Mouse (Mus musculus) heart, embryonic 10.5 days (tissue): ENCODE results near the gene Sp100. TPM values are rescaled to one million over a fixed set of nuclear protein-coding genes. Genes with fewer than 3 reads are reported as not detected.
"Not testable (repeated sequence)": the region's sequence is repeated elsewhere in the genome, so short reads cannot be mapped to it uniquely, and the experiment has no call there.

Source experiments
- DNase-seq: peaks from one replicate; pipeline ENCODE4 v3.0.0-alpha.2; 2017; ENCODE audit warnings: low spot score
- H3K27ac ChIP-seq: fragments of 300-500 bp; sonication (generic); 2 replicates; pipeline ENCODE4 v1.5.1; 2016; ENCODE audit warnings: mild to moderate bottlenecking
- H3K27me3 ChIP-seq: fragments of 300-500 bp; sonication (generic); 2 replicates; pipeline ENCODE4 v1.6.1; 2016; ENCODE audit warnings: mild to moderate bottlenecking; ENCODE audit not compliant: poor library complexity, insufficient read depth, severe bottlenecking
- H3K36me3 ChIP-seq: fragments of 300-500 bp; sonication (generic); 2 replicates; pipeline ENCODE4 v1.6.1; 2016; ENCODE audit warnings: mild to moderate bottlenecking, moderate library complexity
- H3K4me1 ChIP-seq: fragments of 300-500 bp; sonication (generic); 2 replicates; pipeline ENCODE4 v1.6.1; 2016; ENCODE audit warnings: mild to moderate bottlenecking
- H3K4me3 ChIP-seq: fragments of 300-500 bp; sonication (generic); 2 replicates; pipeline ENCODE4 v1.5.1; 2016; ENCODE audit warnings: mild to moderate bottlenecking, moderate library complexity
- H3K9me3 ChIP-seq: fragments of 300-500 bp; sonication (generic); 2 replicates; pipeline ENCODE4 v1.6.1; 2016; ENCODE audit warnings: mild to moderate bottlenecking, moderate library complexity
- WGBS: fragments of 180-500 bp; shearing (Covaris S2); methylation state at CpG from one replicate; pipeline ENCODE4 v1.1.7; 2016; 5-methylcytosine and 5-hydroxymethylcytosine counted together
- polyA plus RNA-seq: library from polyadenylated mRNA; unstranded; fragments of >200 nt; fragmentation: Nextera tagmentation; extraction: Ambion mirVana; gene quantifications from 2 replicates; pipeline ENCODE4 v1.2.1, GENCODE M21; 2016

Gene Sp100
- polyA plus RNA-seq, result 0.46 and 0.63 TPM in 2 replicates

- H3K9me3 ChIP-seq, H3K27me3 ChIP-seq, H3K4me3 ChIP-seq, H3K27ac ChIP-seq, H3K4me1 ChIP-seq, H3K36me3 ChIP-seq: not testable (repeated sequence)
- peak; percentile 36 for DNase-seq
- WGBS, result 47% methylated on average over 6 of the region's 6 CpGs
Measured at GRCm38 (mm10) chr1:85649881-85650280, at the start of gene Sp100. TSS of gene Sp100 (plus strand) at chr1:85649988.

GRCm38 (mm10) chr1:85600078-85600477, 49.7 kb upstream of the Sp100 start, which contains the start of gene Sp140:
TSS of gene Sp140 (plus strand) at chr1:85600378.
- H3K27ac ChIP-seq, H3K27me3 ChIP-seq, H3K36me3 ChIP-seq, H3K4me1 ChIP-seq, H3K4me3 ChIP-seq, DNase-seq, H3K9me3 ChIP-seq: not testable (repeated sequence)
- WGBS, result 60% methylated on average over 1 of the region's 5 CpGs

GRCm38 (mm10) chr1:85600794-85601193, 49.0 kb upstream of the Sp100 start:
- not testable (repeated sequence) for H3K27me3 ChIP-seq, H3K27ac ChIP-seq, H3K9me3 ChIP-seq, H3K4me1 ChIP-seq, DNase-seq, H3K36me3 ChIP-seq, H3K4me3 ChIP-seq
- WGBS, result 51% methylated on average over 4 of the region's 4 CpGs

GRCm38 (mm10) chr1:85604341-85604740, 45.4 kb upstream of the Sp100 start:
- 75% methylated on average over 1 of the region's 1 CpGs for WGBS
- not testable (repeated sequence) for H3K27ac ChIP-seq, H3K9me3 ChIP-seq, H3K27me3 ChIP-seq, H3K4me1 ChIP-seq, H3K4me3 ChIP-seq, DNase-seq, H3K36me3 ChIP-seq

- H3K9me3 ChIP-seq, DNase-seq, H3K4me3 ChIP-seq, H3K27me3 ChIP-seq, H3K27ac ChIP-seq, H3K4me1 ChIP-seq, H3K36me3 ChIP-seq: not testable (repeated sequence)
- WGBS, result 69% methylated on average over 3 of the region's 4 CpGs
Measured at GRCm38 (mm10) chr1:85608361-85608760, 41.4 kb upstream of the Sp100 start.

GRCm38 (mm10) chr1:85610581-85610980, 39.2 kb upstream of the Sp100 start:
- not testable (repeated sequence) for DNase-seq, H3K27ac ChIP-seq, H3K36me3 ChIP-seq, H3K27me3 ChIP-seq, H3K9me3 ChIP-seq, H3K4me1 ChIP-seq, H3K4me3 ChIP-seq
- no CpG with 5 or more reads among the region's 4 CpGs for WGBS

GRCm38 (mm10) chr1:85615096-85615495, 34.7 kb upstream of the Sp100 start:
- H3K36me3 ChIP-seq, H3K4me1 ChIP-seq, DNase-seq, H3K4me3 ChIP-seq, H3K9me3 ChIP-seq, H3K27ac ChIP-seq, H3K27me3 ChIP-seq: not testable (repeated sequence)
- WGBS, result 87% methylated on average over 3 of the region's 3 CpGs

GRCm38 (mm10) chr1:85615819-85616218, 34.0 kb upstream of the Sp100 start:
- not testable (repeated sequence) for H3K9me3 ChIP-seq, DNase-seq, H3K27ac ChIP-seq, H3K4me1 ChIP-seq, H3K27me3 ChIP-seq, H3K4me3 ChIP-seq, H3K36me3 ChIP-seq
- WGBS, result 57% methylated on average over 3 of the region's 3 CpGs

- H3K9me3 ChIP-seq, H3K4me3 ChIP-seq, H3K27me3 ChIP-seq, H3K4me1 ChIP-seq, H3K27ac ChIP-seq, H3K36me3 ChIP-seq, DNase-seq: not testable (repeated sequence)
- WGBS, result 58% methylated on average over 4 of the region's 5 CpGs
Measured at GRCm38 (mm10) chr1:85617161-85617560, 32.6 kb upstream of the Sp100 start.

- WGBS, result 83% methylated on average over 1 of the region's 1 CpGs
Measured at GRCm38 (mm10) chr1:85618689-85619088, 31.1 kb upstream of the Sp100 start.

GRCm38 (mm10) chr1:85636936-85637335, 12.9 kb upstream of the Sp100 start:
- not testable (repeated sequence) for H3K9me3 ChIP-seq, DNase-seq, H3K27ac ChIP-seq, H3K36me3 ChIP-seq, H3K4me1 ChIP-seq, H3K27me3 ChIP-seq, H3K4me3 ChIP-seq
- WGBS, result 63% methylated on average over 3 of the region's 3 CpGs

More at GRCm38 (mm10) chr1:85618689-85619088, 31.1 kb upstream of the Sp100 start:
- H3K27ac ChIP-seq, H3K4me1 ChIP-seq, H3K4me3 ChIP-seq, DNase-seq, H3K27me3 ChIP-seq, H3K36me3 ChIP-seq, H3K9me3 ChIP-seq: not testable (repeated sequence)

- H3K4me1 ChIP-seq, H3K9me3 ChIP-seq, H3K27ac ChIP-seq, H3K27me3 ChIP-seq, H3K4me3 ChIP-seq, H3K36me3 ChIP-seq, DNase-seq: not testable (repeated sequence)
- 72% methylated on average over 4 of the region's 4 CpGs for WGBS
Measured at GRCm38 (mm10) chr1:85638144-85638543, 11.6 kb upstream of the Sp100 start.

- H3K9me3 ChIP-seq, H3K27ac ChIP-seq, H3K27me3 ChIP-seq, H3K36me3 ChIP-seq, H3K4me1 ChIP-seq, H3K4me3 ChIP-seq, DNase-seq: not testable (repeated sequence)
- 62% methylated on average over 4 of the region's 5 CpGs for WGBS
Measured at GRCm38 (mm10) chr1:85650524-85650923, 736 bp downstream of the Sp100 start.

GRCm38 (mm10) chr1:85651770-85652275, 2.0 kb downstream of the Sp100 start:
- not testable (repeated sequence) for H3K9me3 ChIP-seq, H3K4me1 ChIP-seq, H3K27ac ChIP-seq, H3K4me3 ChIP-seq, H3K36me3 ChIP-seq, H3K27me3 ChIP-seq
- 83% methylated on average over 13 of the region's 13 CpGs for WGBS
- peak; percentile 48 for DNase-seq
